Mouse (Mus musculus) ovary, postnatal 14 days (tissue): Measurements from ENCODE around the gene Dad1.

Experiments used
- DNase-seq: peaks from one replicate; pipeline ENCODE4 v3.0.0; 2022; ENCODE audit warnings: low spot score

The Dad1 gene

GRCm38 (mm10) chr14:54224484-54225467 is 29.1 kb downstream of the Dad1 start:
- DNase-seq: no peak

- no peak for DNase-seq
These were observed 29.9 kb downstream of the Dad1 start for GRCm38 (mm10) chr14:54224064-54224417.

- DNase-seq: no peak
These were observed 30.4 kb downstream of the Dad1 start for GRCm38 (mm10) chr14:54223315-54224063.

- no peak for DNase-seq
These were observed 31.6 kb downstream of the Dad1 start for GRCm38 (mm10) chr14:54222289-54222727.

- no peak for DNase-seq
These were observed 32.3 kb downstream of the Dad1 start for GRCm38 (mm10) chr14:54221641-54222040.

- DNase-seq: no peak
These were observed 33.0 kb downstream of the Dad1 start for GRCm38 (mm10) chr14:54220726-54221494.

GRCm38 (mm10) chr14:54219849-54220248 is 34.1 kb downstream of the Dad1 start:
- no peak for DNase-seq

- DNase-seq: no peak
These were observed 34.6 kb downstream of the Dad1 start for GRCm38 (mm10) chr14:54219256-54219655.

- DNase-seq: no peak
These were observed 35.2 kb downstream of the Dad1 start for GRCm38 (mm10) chr14:54218721-54219120.

GRCm38 (mm10) chr14:54218233-54218632 is 35.7 kb downstream of the Dad1 start:
- DNase-seq: no peak

- no peak for DNase-seq
These were observed 37.8 kb downstream of the Dad1 start for GRCm38 (mm10) chr14:54216126-54216525.

- no peak for DNase-seq
These were observed 39.0 kb downstream of the Dad1 start for GRCm38 (mm10) chr14:54214901-54215300.

GRCm38 (mm10) chr14:54214477-54214876 is 39.4 kb downstream of the Dad1 start:
- no peak for DNase-seq

- no peak for DNase-seq
These were observed 40.2 kb downstream of the Dad1 start for GRCm38 (mm10) chr14:54213734-54214133.

- DNase-seq: no peak
These were observed 42.1 kb downstream of the Dad1 start for GRCm38 (mm10) chr14:54211755-54212154.

- DNase-seq: no peak
These were observed 42.7 kb downstream of the Dad1 start for GRCm38 (mm10) chr14:54211199-54211598.

GRCm38 (mm10) chr14:54210401-54210800 is 43.5 kb downstream of the Dad1 start:
- DNase-seq: no peak

- DNase-seq: no peak
These were observed 44.0 kb downstream of the Dad1 start for GRCm38 (mm10) chr14:54209932-54210331.

- no peak for DNase-seq
These were observed 45.2 kb downstream of the Dad1 start for GRCm38 (mm10) chr14:54208741-54209140.

GRCm38 (mm10) chr14:54207924-54208323 is 46.0 kb downstream of the Dad1 start:
- DNase-seq: no peak

GRCm38 (mm10) chr14:54206750-54207550 is 47.0 kb downstream of the Dad1 start:
- DNase-seq: no peak
